Mouse (Mus musculus): ENCODE measurements around the gene Hspa8. TPM values are rescaled to one million over a fixed set of nuclear protein-coding genes. Genes with fewer than 3 reads are reported as not detected.
"Not testable (repeated sequence)": the region's sequence is repeated elsewhere in the genome, so short reads cannot be mapped to it uniquely, and the experiment has no call there.

Gene Hspa8
- polyA plus RNA-seq, 1 experiment from 2014 or later = 1,787 TPM

- WGBS = 63% methylated on average over 13 of the region's 13 CpGs
- no peak for ATAC-seq (ENCODE audit: extremely low read depth, insufficient number of reproducible peaks, low FRiP score, low TSS enrichment)
- Histone ChIP-seq H3K27ac (replicated peaks) (no peak overlapping the region), H3K4me3 (no peak overlapping the region), H3K27me3 (replicated peaks) (no peaks in the 10 kb centered on the region), H3K36me3 (no peaks in the 10 kb centered on the region), H3K4me1 (peaks cover 11% of the 10 kb centered on the region), H3K9ac (no peak overlapping the region), H3K4me2 (no peak overlapping the region), H3K9me3 (no peaks in the 10 kb centered on the region)
Measured at GRCm38 (mm10) chr9:40772246-40772645, 28.5 kb upstream of the Hspa8 start.

- H3K4me1 ChIP-seq = peaks cover 11% of the 10 kb centered on the region
- H3K9me3 ChIP-seq; H3K27ac ChIP-seq (replicated peaks); H3K27me3 ChIP-seq (replicated peaks); ATAC-seq (ENCODE audit: extremely low read depth, insufficient number of reproducible peaks, low FRiP score, low TSS enrichment); H3K36me3 ChIP-seq; H3K4me2 ChIP-seq; H3K9ac ChIP-seq; H3K4me3 ChIP-seq: not testable (repeated sequence)
- whole genome bisulfite sequencing = 74% methylated on average over 6 of the region's 6 CpGs
Measured at GRCm38 (mm10) chr9:40773142-40773541, 27.6 kb upstream of the Hspa8 start.

- H3K4me2 ChIP-seq = no peak overlapping the region
Measured at GRCm38 (mm10) chr9:40773869-40774268, 26.9 kb upstream of the Hspa8 start.

GRCm38 (mm10) chr9:40776044-40776443 is 24.7 kb upstream of the Hspa8 start:
- Histone ChIP-seq H3K27me3 (replicated peaks) (no peaks in the 10 kb centered on the region), H3K4me2 (0 out of 2 replicates have a peak overlapping the region, but pooled peaks have one; percentile 4), H3K9me3 (no peaks in the 10 kb centered on the region), H3K9ac (no peak overlapping the region), H3K27ac (replicated peaks) (peak overlapping the region; percentile 79), H3K4me1 (peaks cover 14% of the 10 kb centered on the region), H3K4me3 (no peak overlapping the region), H3K36me3 (no peaks in the 10 kb centered on the region)
- WGBS = 45% methylated on average over 1 of the region's 1 CpGs
- ATAC-seq (ENCODE audit: extremely low read depth, insufficient number of reproducible peaks, low FRiP score, low TSS enrichment) = no peak

More at GRCm38 (mm10) chr9:40773869-40774268, 26.9 kb upstream of the Hspa8 start:
- WGBS = 72% methylated on average over 4 of the region's 4 CpGs
- no peaks in the 10 kb centered on the region for H3K36me3 ChIP-seq
- H3K4me1 ChIP-seq = peaks cover 11% of the 10 kb centered on the region
- H3K4me3 ChIP-seq = no peak overlapping the region
- H3K9ac ChIP-seq = no peak overlapping the region
- no peak overlapping the region for H3K27ac ChIP-seq (replicated peaks)
- no peaks in the 10 kb centered on the region for H3K27me3 ChIP-seq (replicated peaks)
- ATAC-seq (ENCODE audit: extremely low read depth, insufficient number of reproducible peaks, low FRiP score, low TSS enrichment) = no peak
- no peaks in the 10 kb centered on the region for H3K9me3 ChIP-seq

- no peak; the same call in 1 of the 2 replicates for ATAC-seq (ENCODE audit: extremely low read depth, insufficient number of reproducible peaks, low FRiP score, low TSS enrichment)
- H3K9ac ChIP-seq = no peak overlapping the region
- H3K4me1 ChIP-seq = peaks cover 20% of the 10 kb centered on the region
- 49% methylated on average over 11 of the region's 11 CpGs for WGBS
- no peak overlapping the region for H3K4me3 ChIP-seq
- peak overlapping the region; percentile 79 for H3K27ac ChIP-seq (replicated peaks)
- H3K27me3 ChIP-seq (replicated peaks) = no peaks in the 10 kb centered on the region
- 0 out of 2 replicates have a peak overlapping the region, but pooled peaks have one; percentile 4 for H3K4me2 ChIP-seq
- H3K36me3 ChIP-seq = peaks cover 4% of the 10 kb centered on the region; the same call in 1 of the 2 replicates
- H3K9me3 ChIP-seq = no peaks in the 10 kb centered on the region
Measured at GRCm38 (mm10) chr9:40776459-40777248, 24.1 kb upstream of the Hspa8 start.

- Histone ChIP-seq H3K36me3 (peaks cover 12% of the 10 kb centered on the region), H3K9ac (no peak overlapping the region), H3K27me3 (replicated peaks) (no peaks in the 10 kb centered on the region), H3K4me2 (no peak overlapping the region), H3K4me1 (peaks cover 46% of the 10 kb centered on the region), H3K27ac (replicated peaks) (no peak overlapping the region), H3K4me3 (no peak overlapping the region), H3K9me3 (no peaks in the 10 kb centered on the region)
- no peak for ATAC-seq (ENCODE audit: extremely low read depth, insufficient number of reproducible peaks, low FRiP score, low TSS enrichment)
- 64% methylated on average over 3 of the region's 3 CpGs for WGBS
Measured at GRCm38 (mm10) chr9:40780111-40780510, 20.7 kb upstream of the Hspa8 start.

- ATAC-seq (ENCODE audit: extremely low read depth, insufficient number of reproducible peaks, low FRiP score, low TSS enrichment) = no peak
- 62% methylated on average over 11 of the region's 11 CpGs for WGBS
- Histone ChIP-seq H3K4me3 (no peak overlapping the region), H3K9ac (no peak overlapping the region), H3K9me3 (no peaks in the 10 kb centered on the region), H3K4me2 (no peak overlapping the region), H3K27me3 (replicated peaks) (no peaks in the 10 kb centered on the region), H3K4me1 (peaks cover 43% of the 10 kb centered on the region), H3K36me3 (peaks cover 12% of the 10 kb centered on the region), H3K27ac (replicated peaks) (peak overlapping the region; percentile 76)
Measured at GRCm38 (mm10) chr9:40780892-40781725, 19.7 kb upstream of the Hspa8 start.

GRCm38 (mm10) chr9:40781726-40782581 is 18.8 kb upstream of the Hspa8 start:
- Histone ChIP-seq H3K36me3 (peaks cover 12% of the 10 kb centered on the region), H3K9ac (peak overlapping the region; percentile 37; the same call in 1 of the 2 replicates), H3K9me3 (no peaks in the 10 kb centered on the region), H3K27ac (replicated peaks) (peak overlapping the region; percentile 76), H3K4me1 (peaks cover 35% of the 10 kb centered on the region), H3K4me3 (peak overlapping the region; percentile 35), H3K27me3 (replicated peaks) (no peaks in the 10 kb centered on the region), H3K4me2 (peak overlapping the region; percentile 62)
- WGBS = 31% methylated on average over 26 of the region's 26 CpGs
- no peak for ATAC-seq (ENCODE audit: extremely low read depth, insufficient number of reproducible peaks, low FRiP score, low TSS enrichment)

- Histone ChIP-seq H3K4me2 (peak overlapping the region; percentile 51), H3K36me3 (peaks cover 12% of the 10 kb centered on the region), H3K9ac (0 out of 2 replicates have a peak overlapping the region, but pooled peaks have one; percentile 54), H3K9me3 (no peaks in the 10 kb centered on the region), H3K4me3 (peak overlapping the region; percentile 11), H3K27me3 (replicated peaks) (no peaks in the 10 kb centered on the region), H3K27ac (replicated peaks) (peak overlapping the region; percentile 67), H3K4me1 (peaks cover 35% of the 10 kb centered on the region)
- WGBS = 25% methylated on average over 13 of the region's 13 CpGs
- ATAC-seq (ENCODE audit: extremely low read depth, insufficient number of reproducible peaks, low FRiP score, low TSS enrichment) = no peak
Measured at GRCm38 (mm10) chr9:40783641-40784373, 17.0 kb upstream of the Hspa8 start.

GRCm38 (mm10) chr9:40784374-40784967 is 16.3 kb upstream of the Hspa8 start:
- H3K9me3 ChIP-seq = no peaks in the 10 kb centered on the region
- no peaks in the 10 kb centered on the region for H3K27me3 ChIP-seq (replicated peaks)
- H3K4me3 ChIP-seq = peak overlapping the region; percentile 11
- peaks cover 12% of the 10 kb centered on the region for H3K36me3 ChIP-seq
- no peak for ATAC-seq (ENCODE audit: extremely low read depth, insufficient number of reproducible peaks, low FRiP score, low TSS enrichment)
- peak overlapping the region; percentile 51 for H3K4me2 ChIP-seq
- H3K27ac ChIP-seq (replicated peaks) = peak overlapping the region; percentile 67
- peak overlapping the region; percentile 54 for H3K9ac ChIP-seq
- H3K4me1 ChIP-seq = peaks cover 35% of the 10 kb centered on the region
- WGBS = 18% methylated on average over 9 of the region's 9 CpGs
